8 mouse cellular contexts compared by ENCODE assay signal in genomic region chr10:79852107-79852789, GRCm38 (mm10). TPM values are rescaled to one million over a fixed set of nuclear protein-coding genes. Genes with fewer than 3 reads are reported as not detected.
DNase-seq lines count a peak whose midpoint lies in the region; ATAC-seq and TF ChIP-seq lines count a peak whose summit lies in the region.

No protein-coding gene starts in this region.

- intact Hi-C loops in left cerebral cortex, postnatal 25 days (cut with DNase I), result no loop called here

- 37% methylated on average over 9 of the region's 9 CpGs for WGBS in thymus, adult 2 months
- 15% methylated on average over 9 of the region's 9 CpGs for WGBS in lung, embryonic 16.5 days

- H3K27ac ChIP-seq in thymus, adult 2 months (ENCODE audit: control insufficient read depth, insufficient read depth, low read length), result peak overlapping the region; percentile 94
- H3K27ac ChIP-seq in lung, embryonic 16.5 days (ENCODE audit: low read length), result peak overlapping the region; percentile 100

- no peak overlapping the region for H3K4me3 ChIP-seq in thymus, adult 2 months (ENCODE audit: control insufficient read depth, insufficient read depth, low read length)
- peak overlapping the region; percentile 59 for H3K4me3 ChIP-seq in lung, embryonic 16.5 days (ENCODE audit: low read length)

- DNase-seq in thymus, adult 2 months, result peak; percentile 41
- no peak for DNase-seq in thymus, adult 18-20 months
- peak; percentile 98 for DNase-seq in heart, adult 11 months
- peak; percentile 76 for DNase-seq in kidney, adult 11 months
- peak; percentile 42 for DNase-seq in thymus, postnatal 25 days
- no peak for DNase-seq in cerebellum, postnatal 25 days
- DNase-seq in left cerebral cortex, postnatal 25 days (ENCODE audit: low spot score in 2 of 2), result no peak

- H3K4me1 ChIP-seq in thymus, adult 2 months (replicated peaks; ENCODE audit: control insufficient read depth, insufficient read depth, low read length), result peaks cover 58% of the 10 kb centered on the region
- peaks cover 30% of the 10 kb centered on the region for H3K4me1 ChIP-seq in lung, embryonic 16.5 days (replicated peaks; ENCODE audit: control insufficient read depth, insufficient read depth, low read length)

- no peaks in the 10 kb centered on the region for H3K27me3 ChIP-seq in thymus, adult 2 months (ENCODE audit: control insufficient read depth, insufficient read depth, low read length)
- no peaks in the 10 kb centered on the region for H3K27me3 ChIP-seq in lung, embryonic 16.5 days (ENCODE audit: control insufficient read depth, insufficient read depth, low read depth, low read length)

- TF ChIP-seq POLR2A in thymus, adult 2 months (IDR thresholded peaks at IDR 0.05; ENCODE audit: control insufficient read depth, extremely low read depth, insufficient read depth, low read length, poor library complexity), result no peak

- TF ChIP-seq CTCF in thymus, adult 2 months (IDR thresholded peaks at IDR 0.05; ENCODE audit: borderline replicate concordance, control insufficient read depth, extremely low read depth, insufficient read depth, low read length, poor library complexity), result no peak

- H3K9me3 ChIP-seq in lung, embryonic 16.5 days (ENCODE audit: control insufficient read depth, low read length), result no peaks in the 10 kb centered on the region

- peak overlapping the region; percentile 96 for H3K4me2 ChIP-seq in lung, embryonic 16.5 days (ENCODE audit: low read depth, low read length)

- H3K36me3 ChIP-seq in thymus, adult 2 months (ENCODE audit: control insufficient read depth, insufficient read depth, low read length), result peaks cover 9% of the 10 kb centered on the region
- H3K36me3 ChIP-seq in lung, embryonic 16.5 days (ENCODE audit: control insufficient read depth, insufficient read depth, low read length), result peaks cover 4% of the 10 kb centered on the region; the same call in 1 of the 2 replicates

- H3K9ac ChIP-seq in lung, embryonic 16.5 days (ENCODE audit: low read length), result peak overlapping the region; percentile 83

- ATAC-seq in lung, embryonic 16.5 days (ENCODE audit: low read depth), result no peak

RNA-seq across cellular contexts. Expression of gene Ptbp1, which starts 2.0 kb away (rescaled TPM):
- 583 and 703 TPM in 2 replicates for polyA plus RNA-seq in thymus, adult 2 months (2012; rRNA removed)
- polyA plus RNA-seq in lung, embryonic 16.5 days (2015; fragmentation: Nextera tagmentation; extraction: Ambion mirVana), result 344 and 371 TPM in 2 replicates
- 10 to 100 TPM; 48.5 to 52.3 TPM for total RNA-seq in left cerebral cortex, postnatal 25 days (2021)

RNA-seq across cellular contexts. Expression of gene Prtn3, which starts 22.0 kb away (rescaled TPM):
- polyA plus RNA-seq in thymus, adult 2 months (2012; rRNA removed), result 5.3 and 9.2 TPM in 2 replicates
- 3.0 and 4.0 TPM in 2 replicates for polyA plus RNA-seq in lung, embryonic 16.5 days (2015; fragmentation: Nextera tagmentation; extraction: Ambion mirVana)
- total RNA-seq in left cerebral cortex, postnatal 25 days (2021), result 1 to 10 TPM; 1.4 to 2.4 TPM

RNA-seq across cellular contexts. Expression of gene Plppr3, which starts 22.2 kb away (rescaled TPM):
- 1.1 and 1.9 TPM in 2 replicates for polyA plus RNA-seq in thymus, adult 2 months (2012; rRNA removed)
- polyA plus RNA-seq in lung, embryonic 16.5 days (2015; fragmentation: Nextera tagmentation; extraction: Ambion mirVana), result 22.6 and 26.4 TPM in 2 replicates
- 10 to 100 TPM; 51.1 to 53.3 TPM for total RNA-seq in left cerebral cortex, postnatal 25 days (2021)

RNA-seq across cellular contexts. Expression of gene Misp, which starts 31.5 kb away (rescaled TPM):
- polyA plus RNA-seq in thymus, adult 2 months (2012; rRNA removed), result 6.6 and 6.8 TPM in 2 replicates
- polyA plus RNA-seq in lung, embryonic 16.5 days (2015; fragmentation: Nextera tagmentation; extraction: Ambion mirVana), result 10.6 and 13.5 TPM in 2 replicates
- total RNA-seq in left cerebral cortex, postnatal 25 days (2021), result 1 to 10 TPM in 1 of 2 experiments, under 1 TPM in 1; 0.62 to 1.7 TPM

RNA-seq across cellular contexts. Expression of gene Elane, which starts 33.8 kb away (rescaled TPM):
- polyA plus RNA-seq in thymus, adult 2 months (2012; rRNA removed), result 3.7 and 8.9 TPM in 2 replicates
- 0.26 and 1.2 TPM in 2 replicates for polyA plus RNA-seq in lung, embryonic 16.5 days (2015; fragmentation: Nextera tagmentation; extraction: Ambion mirVana)
- not detected for total RNA-seq in left cerebral cortex, postnatal 25 days (2021)

Comparison
In these comparisons a context has a peak if more than half of its experiments do, and no peak if none do; other contexts are left out.
1. DNase-seq: peak in thymus, adult 2 months (single experiment), heart, adult 11 months (single experiment), kidney, adult 11 months (single experiment) and thymus, postnatal 25 days (single experiment); none in thymus, adult 18-20 months (0 of 2), cerebellum, postnatal 25 days (0 of 2) and left cerebral cortex, postnatal 25 days (0 of 2).